Mouse (Mus musculus) heart, adult 11 months (tissue): ENCODE measurements at regions not wholly inside any gene's neighbourhood (a gene's known extent, or its start where the extent isn't known, plus 50 kb on each side); places are given as distances from the start of the nearest gene placed in this dataset.
A peak's percentile ranks its signal among the peaks of the same experiment; 100 is the strongest.

ENCODE experiments used
- DNase-seq: peaks from one replicate; pipeline ENCODE4 v3.0.0; 2022

- DNase-seq, result no peak
These were observed 60.5 kb upstream of the Pdgfc start for GRCm38 (mm10) chr3:80975716-80976115.

GRCm38 (mm10) chr3:80976451-80976850 lies 59.8 kb upstream of the Pdgfc start:
- DNase-seq, result peak; percentile 48
